In the genomic region with DNA sequence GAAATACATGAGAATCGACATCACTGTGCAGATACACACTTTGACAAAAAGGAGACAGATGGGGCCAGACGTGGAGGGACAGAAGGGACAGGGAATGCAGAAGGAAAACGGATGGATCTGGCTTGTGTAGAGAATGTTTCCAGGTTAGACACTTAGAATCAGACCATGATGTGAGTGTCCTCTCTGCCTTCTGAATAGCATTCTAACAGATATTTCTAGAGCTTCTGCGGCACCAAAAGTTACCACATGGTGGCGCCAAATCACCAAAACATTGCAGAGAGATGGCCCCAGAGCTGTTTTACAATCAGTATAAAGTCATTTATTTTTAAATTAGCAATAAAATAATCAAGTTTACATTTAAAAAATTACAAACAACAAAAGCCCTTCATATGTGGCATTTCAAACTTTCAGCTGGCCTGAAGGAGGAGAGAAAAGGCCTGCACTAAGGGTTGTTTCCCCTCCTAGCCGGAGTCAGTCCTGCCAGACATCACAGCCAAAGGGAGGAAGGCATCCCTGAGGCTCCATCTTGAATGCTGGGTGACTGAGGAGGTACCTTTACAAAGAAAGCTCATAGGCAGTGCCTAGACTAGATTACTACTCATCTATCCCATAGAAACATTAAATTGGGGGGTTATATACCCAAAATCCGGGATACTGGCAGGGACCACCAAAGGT, we compare ENCODE assay signal across 7 mouse cellular contexts. TPM values are rescaled to one million over a fixed set of nuclear protein-coding genes. Genes with fewer than 3 reads are reported as not detected.
A peak's percentile ranks its signal among the peaks of the same experiment; 100 is the strongest.
DNase-seq lines count a peak whose midpoint lies in the region; ATAC-seq and TF ChIP-seq lines count a peak whose summit lies in the region.

No protein-coding gene starts in this region.

- H3K4me1 ChIP-seq in ES-E14 (ENCODE audit: control insufficient read depth in 2 of 2, insufficient read depth in 2 of 2, low read length in 2 of 2, poor library complexity in 1 of 2) = no peaks in the 10 kb centered on the region

- DNase-seq in ES-E14 (ENCODE audit: low read depth, low spot score) (peak; percentile 54), adipocyte (ENCODE audit: low spot score) (peak; percentile 78)
- DNase-seq in embryo, embryonic 11 days = peak; percentile 62
- peak; percentile 71 to 80 for DNase-seq in heart, postnatal 14 days
- DNase-seq in layer of hippocampus, adult 9-11 months = peak; percentile 33
- peak; percentile 55 to 75 for DNase-seq in right cerebral cortex, postnatal 10 days (ENCODE audit: low spot score in 2 of 2)

- H3K4me3 ChIP-seq in ES-E14 (ENCODE audit: insufficient read depth in 1 of 2, low read depth in 1 of 2, low read length in 2 of 2, poor library complexity in 1 of 2, severe bottlenecking in 1 of 2) = no peak overlapping the region

- intact Hi-C loops in heart, postnatal 14 days (cut with DNase I) = loop anchor here (1.0 to 5.0 kb wide), 2 partner anchors 43 to 140 kb away; no protein-coding TSS in a partner anchor

- H3K36me3 ChIP-seq in ES-E14 (ENCODE audit: control insufficient read depth, insufficient read depth, low read length, poor library complexity, severe bottlenecking) = peaks cover 19% of the 10 kb centered on the region

- in situ Hi-C loops in ES-E14 (cut with MboI; ENCODE audit: low sequenced_read_pairs in 2 of 2, unreplicated experiment in 2 of 2) = no loop called here

- H3K9me3 ChIP-seq in ES-E14 (ENCODE audit: control insufficient read depth, insufficient read depth, low read depth, low read length) = no peaks in the 10 kb centered on the region

- no peak overlapping the region for H3K27ac ChIP-seq in ES-E14 (ENCODE audit: insufficient read depth, low read depth, low read length, poor library complexity, severe bottlenecking)

- no peak overlapping the region for H3K9ac ChIP-seq in ES-E14 (ENCODE audit: insufficient read depth, low read depth, low read length, poor library complexity, severe bottlenecking)

- ATAC-seq in megakaryocyte progenitor cell, adult 5-6 weeks (replicated peaks; ENCODE audit: poor library complexity) = peak; percentile 86

TF ChIP-seq in ES-E14, 5 proteins besides CTCF, POLR2A, EP300 and RAD21:
- TF ChIP-seq ZNF384 (IDR thresholded peaks at IDR 0.05; ENCODE audit: low read depth, low read length) (no peak), CHD2 (IDR thresholded peaks at IDR 0.05; ENCODE audit: low read depth, low read length) (no peak), ZC3H11A (IDR thresholded peaks at IDR 0.05; ENCODE audit: borderline replicate concordance, low read depth, low read length) (peak; percentile 82; the same call in 1 of the 2 replicates), HCFC1 (IDR thresholded peaks at IDR 0.05; ENCODE audit: borderline replicate concordance, insufficient read depth, low read length) (no peak), MAFK (IDR thresholded peaks at IDR 0.05; ENCODE audit: insufficient read depth, low read depth, low read length) (no peak)

RNA-seq across cellular contexts. Expression of a gene that starts 7.1 kb away (rescaled TPM):
- 31.9 and 36.0 TPM in 2 replicates for total RNA-seq in ES-E14 (2012; rRNA removed)
- 100 to 1,000 TPM in 1 of 2 experiments, 10 to 100 TPM in 1; 90.2 to 101 TPM for total RNA-seq in heart, postnatal 14 days (2021)
- 79.3 and 89.8 TPM in 2 replicates for total RNA-seq in megakaryocyte progenitor cell, adult 5-6 weeks (2015)
- 104 and 113 TPM in 2 replicates for total RNA-seq in megakaryocyte progenitor cell, adult 5-6 weeks (2017)

RNA-seq across cellular contexts. Expression of a gene that starts 30.0 kb away (rescaled TPM):
- not detected in 2 replicates for total RNA-seq in ES-E14 (2012; rRNA removed)
- total RNA-seq in heart, postnatal 14 days (2021) = not detected
- not detected in 2 replicates for total RNA-seq in megakaryocyte progenitor cell, adult 5-6 weeks (2015)
- not detected in 2 replicates for total RNA-seq in megakaryocyte progenitor cell, adult 5-6 weeks (2017)

RNA-seq across cellular contexts. Expression of a gene that starts 41.9 kb away (rescaled TPM):
- total RNA-seq in ES-E14 (2012; rRNA removed) = 21.6 and 34.3 TPM in 2 replicates
- total RNA-seq in heart, postnatal 14 days (2021) = 1 to 10 TPM; 7.7 to 8.4 TPM
- total RNA-seq in megakaryocyte progenitor cell, adult 5-6 weeks (2015) = 6.4 and 7.4 TPM in 2 replicates
- 5.6 and 7.0 TPM in 2 replicates for total RNA-seq in megakaryocyte progenitor cell, adult 5-6 weeks (2017)
